Mouse (Mus musculus): ENCODE measurements around the gene Olfr733. TPM values are rescaled to one million over a fixed set of nuclear protein-coding genes. Genes with fewer than 3 reads are reported as not detected.

The Olfr733 gene
- polyA plus RNA-seq (2014; fragmentation: Illumina TruSeq; extraction: RNeasy Lipid Tissue Mini Kit (QIAGEN cat#74804); ENCODE audit: low read depth, low replicate concordance) = not detected

GRCm38 (mm10) chr14:50301422-50301821, at the start of gene Olfr733:
Olfr733 (minus strand) TSS chr14:50301522.

DNA sequence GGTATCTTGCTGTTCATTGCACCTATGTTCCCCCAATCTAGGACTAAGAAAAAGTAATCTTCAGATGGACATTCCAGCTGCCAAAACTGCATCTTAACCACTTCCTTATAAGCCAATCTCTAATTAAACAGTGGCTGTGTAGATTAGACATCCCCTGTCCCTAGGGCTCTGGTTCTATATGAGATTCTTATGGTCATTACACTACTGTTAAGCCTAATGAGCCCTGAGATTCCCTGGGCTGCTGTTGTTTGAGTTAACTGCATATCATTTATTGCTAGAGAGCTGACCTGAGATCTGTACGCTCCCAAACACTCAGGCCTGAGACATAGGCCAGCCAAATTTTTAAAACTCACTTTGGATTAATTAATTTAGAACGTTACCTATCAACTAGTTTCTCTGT, 47.5 kb upstream of the Olfr733 start, which contains the start of gene Olfr735:
Olfr735 (minus strand) TSS at position 77 of the 400 bp plus-strand sequence.

GRCm38 (mm10) chr14:50326661-50327060, 25.3 kb upstream of the Olfr733 start, which contains the start of gene Olfr734:
Olfr734 (minus strand) TSS chr14:50326761.

GRCm38 (mm10) chr14:50284106-50284505, 17.2 kb downstream of the Olfr733 start, which contains the start of gene Olfr732:
Olfr732 (minus strand) TSS chr14:50284206.

Other genes starting within 250 kb of the Olfr733 start
- not detected for gene Olfr726, start 210.6 kb downstream of the Olfr733 start, polyA plus RNA-seq (2014; fragmentation: Illumina TruSeq; extraction: RNeasy Lipid Tissue Mini Kit (QIAGEN cat#74804); ENCODE audit: low read depth, low replicate concordance)
- gene Olfr727, start 178.3 kb downstream of the Olfr733 start, polyA plus RNA-seq (2014; fragmentation: Illumina TruSeq; extraction: RNeasy Lipid Tissue Mini Kit (QIAGEN cat#74804); ENCODE audit: low read depth, low replicate concordance) = not detected
- not detected for gene Olfr728, start 158.8 kb downstream of the Olfr733 start, polyA plus RNA-seq (2014; fragmentation: Illumina TruSeq; extraction: RNeasy Lipid Tissue Mini Kit (QIAGEN cat#74804); ENCODE audit: low read depth, low replicate concordance)
- gene Olfr729, start 148.6 kb downstream of the Olfr733 start, polyA plus RNA-seq (2014; fragmentation: Illumina TruSeq; extraction: RNeasy Lipid Tissue Mini Kit (QIAGEN cat#74804); ENCODE audit: low read depth, low replicate concordance) = not detected
- gene Olfr730, start 113.3 kb downstream of the Olfr733 start, polyA plus RNA-seq (2014; fragmentation: Illumina TruSeq; extraction: RNeasy Lipid Tissue Mini Kit (QIAGEN cat#74804); ENCODE audit: low read depth, low replicate concordance) = not detected
- gene Olfr731, start 59.7 kb downstream of the Olfr733 start, polyA plus RNA-seq (2014; fragmentation: Illumina TruSeq; extraction: RNeasy Lipid Tissue Mini Kit (QIAGEN cat#74804); ENCODE audit: low read depth, low replicate concordance) = not detected
- gene Olfr732, start 17.3 kb downstream of the Olfr733 start, polyA plus RNA-seq (2014; fragmentation: Illumina TruSeq; extraction: RNeasy Lipid Tissue Mini Kit (QIAGEN cat#74804); ENCODE audit: low read depth, low replicate concordance) = not detected
- not detected for gene Olfr734, start 25.2 kb upstream of the Olfr733 start, polyA plus RNA-seq (2014; fragmentation: Illumina TruSeq; extraction: RNeasy Lipid Tissue Mini Kit (QIAGEN cat#74804); ENCODE audit: low read depth, low replicate concordance)
- gene Olfr735, start 47.4 kb upstream of the Olfr733 start, polyA plus RNA-seq (2014; fragmentation: Illumina TruSeq; extraction: RNeasy Lipid Tissue Mini Kit (QIAGEN cat#74804); ENCODE audit: low read depth, low replicate concordance) = not detected
- 0.42 TPM for gene Tlr11, start 56.4 kb upstream of the Olfr733 start, polyA plus RNA-seq (2014; fragmentation: Illumina TruSeq; extraction: RNeasy Lipid Tissue Mini Kit (QIAGEN cat#74804); ENCODE audit: low read depth, low replicate concordance)
- gene Olfr736, start 79.6 kb upstream of the Olfr733 start, polyA plus RNA-seq (2014; fragmentation: Illumina TruSeq; extraction: RNeasy Lipid Tissue Mini Kit (QIAGEN cat#74804); ENCODE audit: low read depth, low replicate concordance) = not detected
- not detected for gene Olfr738, start 106.0 kb upstream of the Olfr733 start, polyA plus RNA-seq (2014; fragmentation: Illumina TruSeq; extraction: RNeasy Lipid Tissue Mini Kit (QIAGEN cat#74804); ENCODE audit: low read depth, low replicate concordance)
- gene Olfr739, start 117.1 kb upstream of the Olfr733 start, polyA plus RNA-seq (2014; fragmentation: Illumina TruSeq; extraction: RNeasy Lipid Tissue Mini Kit (QIAGEN cat#74804); ENCODE audit: low read depth, low replicate concordance) = not detected
- not detected for gene Olfr740, start 144.0 kb upstream of the Olfr733 start, polyA plus RNA-seq (2014; fragmentation: Illumina TruSeq; extraction: RNeasy Lipid Tissue Mini Kit (QIAGEN cat#74804); ENCODE audit: low read depth, low replicate concordance)
- not detected for gene Olfr741, start 171.2 kb upstream of the Olfr733 start, polyA plus RNA-seq (2014; fragmentation: Illumina TruSeq; extraction: RNeasy Lipid Tissue Mini Kit (QIAGEN cat#74804); ENCODE audit: low read depth, low replicate concordance)
- gene Olfr742, start 202.1 kb upstream of the Olfr733 start, polyA plus RNA-seq (2014; fragmentation: Illumina TruSeq; extraction: RNeasy Lipid Tissue Mini Kit (QIAGEN cat#74804); ENCODE audit: low read depth, low replicate concordance) = not detected
- gene Olfr743, start 220.3 kb upstream of the Olfr733 start, polyA plus RNA-seq (2014; fragmentation: Illumina TruSeq; extraction: RNeasy Lipid Tissue Mini Kit (QIAGEN cat#74804); ENCODE audit: low read depth, low replicate concordance) = not detected